Mouse (Mus musculus) forebrain, embryonic 10.5 days (tissue): ENCODE data around the gene Tjp3. TPM values are rescaled to one million over a fixed set of nuclear protein-coding genes. Genes with fewer than 3 reads are reported as not detected.

Experiments
- DNase-seq: peaks from one replicate; pipeline ENCODE4 v3.0.0-alpha.2; 2017; ENCODE audit warnings: low spot score; ENCODE audit errors: extremely low spot score
- H3K27ac ChIP-seq: fragments of 300-500 bp; sonication (generic); 2 replicates; pipeline ENCODE4 v1.5.1; 2016; ENCODE audit warnings: mild to moderate bottlenecking
- H3K27me3 ChIP-seq: fragments of 300-500 bp; sonication (generic); 2 replicates; pipeline ENCODE4 v1.6.1; 2016; ENCODE audit warnings: mild to moderate bottlenecking; ENCODE audit not compliant: poor library complexity, severe bottlenecking
- H3K36me3 ChIP-seq: fragments of 300-500 bp; sonication (generic); replicated peaks from 2 replicates; pipeline ENCODE4 v1.6.1; 2016; ENCODE audit warnings: mild to moderate bottlenecking, moderate library complexity
- H3K4me1 ChIP-seq: fragments of 300-500 bp; sonication (generic); 2 replicates; pipeline ENCODE4 v1.6.1; 2016
- H3K4me3 ChIP-seq: fragments of 300-500 bp; sonication (generic); 2 replicates; pipeline ENCODE4 v1.5.1; 2016; ENCODE audit warnings: mild to moderate bottlenecking, moderate library complexity
- H3K9me3 ChIP-seq: fragments of 300-500 bp; sonication (generic); 2 replicates; pipeline ENCODE4 v1.6.1; 2016; ENCODE audit warnings: mild to moderate bottlenecking, moderate library complexity
- WGBS: fragments of 180-500 bp; shearing (Covaris S2); methylation state at CpG from one replicate; pipeline ENCODE4 v1.1.7; 2016; 5-methylcytosine and 5-hydroxymethylcytosine counted together
- polyA plus RNA-seq: library from polyadenylated mRNA; unstranded; fragments of >200 nt; fragmentation: Nextera tagmentation; extraction: Ambion mirVana; gene quantifications from 2 replicates; pipeline ENCODE4 v1.2.1, GENCODE M21; 2016

Tjp3 gene
- polyA plus RNA-seq, 1 experiment from 2014 or later: 8.8 TPM

- no peaks in the 10 kb centered on the region for H3K9me3 ChIP-seq
- peaks cover 50% of the 10 kb centered on the region for H3K4me1 ChIP-seq
- no peak overlapping the region for H3K4me3 ChIP-seq
- no peak overlapping the region for H3K27ac ChIP-seq
- 93% methylated on average over 16 of the region's 16 CpGs for WGBS
- peaks cover 82% of the 10 kb centered on the region for H3K36me3 ChIP-seq
- DNase-seq: no peak
- 0 out of 2 replicates have a peak, but pooled peaks cover 8% of the 10 kb centered on the region for H3K27me3 ChIP-seq
Observed at GRCm38 (mm10) chr10:81315587-81315986, 24.2 kb upstream of the Tjp3 start.

GRCm38 (mm10) chr10:81314201-81314600 lies 22.8 kb upstream of the Tjp3 start:
- Histone ChIP-seq H3K27me3 (0 out of 2 replicates have a peak, but pooled peaks cover 8% of the 10 kb centered on the region), H3K9me3 (no peaks in the 10 kb centered on the region), H3K36me3 (peaks cover 96% of the 10 kb centered on the region), H3K27ac (no peak overlapping the region), H3K4me3 (no peak overlapping the region), H3K4me1 (peaks cover 42% of the 10 kb centered on the region)
- DNase-seq: no peak
- WGBS: 82% methylated on average over 7 of the region's 7 CpGs

GRCm38 (mm10) chr10:81313581-81313980 lies 22.2 kb upstream of the Tjp3 start:
- H3K27me3 ChIP-seq: 0 out of 2 replicates have a peak, but pooled peaks cover 8% of the 10 kb centered on the region
- no peak overlapping the region for H3K27ac ChIP-seq
- H3K9me3 ChIP-seq: no peaks in the 10 kb centered on the region
- 92% methylated on average over 13 of the region's 13 CpGs for WGBS
- no peak overlapping the region for H3K4me3 ChIP-seq
- DNase-seq: no peak
- peaks cover 99% of the 10 kb centered on the region for H3K36me3 ChIP-seq
- H3K4me1 ChIP-seq: peaks cover 36% of the 10 kb centered on the region

- no peak overlapping the region for H3K4me3 ChIP-seq
- H3K27me3 ChIP-seq: no peaks in the 10 kb centered on the region
- DNase-seq: no peak
- H3K27ac ChIP-seq: no peak overlapping the region
- no peaks in the 10 kb centered on the region for H3K9me3 ChIP-seq
- H3K4me1 ChIP-seq: peaks cover 8% of the 10 kb centered on the region
- WGBS: 97% methylated on average over 5 of the region's 5 CpGs
- peaks cover 98% of the 10 kb centered on the region for H3K36me3 ChIP-seq
Observed at GRCm38 (mm10) chr10:81309571-81309970, 18.2 kb upstream of the Tjp3 start.

DNA sequence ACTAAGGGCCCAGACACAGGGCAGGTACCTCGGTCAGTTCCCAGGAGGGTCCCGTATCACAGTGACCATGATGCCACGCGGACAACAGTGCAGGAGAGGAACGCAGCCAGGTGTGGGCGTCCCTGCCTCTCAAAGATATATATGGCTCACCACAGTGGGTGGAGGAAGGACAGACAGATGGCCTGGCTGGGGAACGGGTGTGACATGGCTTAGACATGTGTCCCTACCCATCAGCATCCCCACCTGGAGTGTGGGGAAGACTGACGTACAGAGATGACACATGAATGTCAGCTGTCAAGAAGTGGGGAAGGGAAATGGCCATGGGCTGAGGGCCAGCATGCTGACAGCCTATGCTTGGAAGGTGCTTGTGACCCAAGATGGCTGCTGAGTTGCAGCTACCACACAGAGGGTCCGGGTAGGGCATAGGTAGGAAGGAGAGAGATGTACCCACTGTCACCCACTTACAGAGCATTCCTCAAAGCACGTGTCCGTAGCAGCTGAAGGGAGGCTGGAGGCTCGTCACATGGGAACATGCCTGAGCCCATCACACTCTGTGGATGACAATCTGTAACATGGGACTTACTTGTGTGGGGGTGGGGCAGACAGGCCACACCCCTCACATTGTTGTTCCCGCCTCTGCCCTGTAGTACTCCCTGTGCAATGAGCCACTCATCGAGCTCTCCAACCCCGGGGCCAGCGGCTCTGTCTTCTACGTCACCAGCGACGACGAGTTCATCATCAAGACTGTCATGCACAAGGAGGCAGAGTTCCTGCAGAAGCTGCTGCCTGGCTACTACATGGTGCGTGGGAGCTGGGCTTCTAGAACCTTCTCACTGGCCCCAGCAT lies 15.7 kb upstream of the Tjp3 start:
- DNase-seq: no peak
- Histone ChIP-seq H3K36me3 (peaks cover 84% of the 10 kb centered on the region), H3K27ac (no peak overlapping the region), H3K9me3 (no peaks in the 10 kb centered on the region), H3K4me3 (no peak overlapping the region), H3K4me1 (peaks cover 30% of the 10 kb centered on the region), H3K27me3 (no peaks in the 10 kb centered on the region)
- 96% methylated on average over 21 of the region's 21 CpGs for WGBS

GRCm38 (mm10) chr10:81306173-81306668 lies 14.8 kb upstream of the Tjp3 start:
- no peaks in the 10 kb centered on the region for H3K9me3 ChIP-seq
- no peaks in the 10 kb centered on the region for H3K27me3 ChIP-seq
- peaks cover 79% of the 10 kb centered on the region for H3K36me3 ChIP-seq
- WGBS: 93% methylated on average over 12 of the region's 12 CpGs
- no peak overlapping the region for H3K4me3 ChIP-seq
- peaks cover 37% of the 10 kb centered on the region for H3K4me1 ChIP-seq
- H3K27ac ChIP-seq: no peak overlapping the region
- no peak for DNase-seq

GRCm38 (mm10) chr10:81305663-81306062 lies 14.3 kb upstream of the Tjp3 start:
- 94% methylated on average over 14 of the region's 14 CpGs for WGBS
- H3K27me3 ChIP-seq: no peaks in the 10 kb centered on the region
- peaks cover 43% of the 10 kb centered on the region for H3K4me1 ChIP-seq
- no peak overlapping the region for H3K27ac ChIP-seq
- H3K36me3 ChIP-seq: peaks cover 73% of the 10 kb centered on the region
- H3K4me3 ChIP-seq: no peak overlapping the region
- H3K9me3 ChIP-seq: no peaks in the 10 kb centered on the region
- DNase-seq: no peak

DNA sequence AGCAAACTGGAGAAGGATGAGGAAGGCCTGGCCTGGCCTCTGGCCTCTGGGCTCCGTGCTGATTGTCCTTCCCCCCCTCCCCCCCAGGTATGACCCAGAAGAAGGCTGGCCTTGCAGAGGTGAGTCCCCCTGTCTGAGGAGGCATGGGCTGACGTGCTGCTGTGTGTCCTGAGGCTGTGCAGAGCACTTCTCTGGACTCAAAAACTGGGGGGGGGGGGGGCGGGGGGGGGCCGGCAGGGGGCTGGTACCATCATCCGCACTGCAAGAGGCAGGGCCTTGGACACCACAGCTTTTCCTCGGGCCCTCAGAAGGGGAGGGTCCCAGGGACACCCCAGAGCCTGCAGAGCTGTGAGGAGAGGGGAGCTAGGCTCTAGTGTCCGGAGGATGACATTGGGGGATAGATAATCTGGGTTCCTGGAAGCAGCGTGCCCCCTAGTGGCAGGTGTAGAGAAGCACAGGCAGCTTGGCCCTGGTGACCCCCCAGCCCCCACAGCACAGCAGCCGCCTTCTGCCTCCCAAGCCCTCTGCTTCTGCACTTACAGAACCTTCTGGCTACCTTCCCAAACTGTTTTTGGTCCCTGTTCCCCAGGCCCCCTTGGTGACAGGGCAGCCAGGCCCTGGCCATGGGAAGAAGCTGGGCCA lies 13.3 kb upstream of the Tjp3 start:
- Histone ChIP-seq H3K4me3 (no peak overlapping the region), H3K36me3 (peaks cover 64% of the 10 kb centered on the region), H3K27ac (peak overlapping the region; percentile 44; the same call in 1 of the 2 replicates), H3K9me3 (no peaks in the 10 kb centered on the region), H3K27me3 (no peaks in the 10 kb centered on the region), H3K4me1 (peaks cover 52% of the 10 kb centered on the region)
- 27% methylated on average over 8 of the region's 9 CpGs for WGBS
- peak; percentile 57 for DNase-seq

DNA sequence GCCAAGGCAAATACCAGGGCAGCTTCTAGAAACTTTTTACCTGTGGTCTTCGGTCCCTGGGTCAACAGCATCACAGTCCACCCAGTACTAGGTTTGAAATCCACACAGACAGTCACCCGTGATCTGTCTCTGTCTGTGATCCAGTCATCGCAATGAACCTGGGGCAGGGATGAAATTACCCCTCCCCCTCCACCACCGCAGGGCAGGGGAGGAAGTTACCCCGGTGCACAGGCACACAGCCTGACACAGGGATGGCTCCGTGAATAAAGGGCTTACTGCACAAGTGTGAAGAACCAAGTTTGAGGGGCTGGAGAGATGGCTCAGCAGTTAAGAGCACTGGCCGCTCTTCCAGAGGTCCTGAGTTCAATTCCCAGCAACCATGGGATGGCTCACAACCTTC lies 12.4 kb upstream of the Tjp3 start:
- H3K4me3 ChIP-seq: peak overlapping the region; percentile 2; the same call in 1 of the 2 replicates
- WGBS: 84% methylated on average over 7 of the region's 7 CpGs
- H3K4me1 ChIP-seq: peaks cover 57% of the 10 kb centered on the region

DNA sequence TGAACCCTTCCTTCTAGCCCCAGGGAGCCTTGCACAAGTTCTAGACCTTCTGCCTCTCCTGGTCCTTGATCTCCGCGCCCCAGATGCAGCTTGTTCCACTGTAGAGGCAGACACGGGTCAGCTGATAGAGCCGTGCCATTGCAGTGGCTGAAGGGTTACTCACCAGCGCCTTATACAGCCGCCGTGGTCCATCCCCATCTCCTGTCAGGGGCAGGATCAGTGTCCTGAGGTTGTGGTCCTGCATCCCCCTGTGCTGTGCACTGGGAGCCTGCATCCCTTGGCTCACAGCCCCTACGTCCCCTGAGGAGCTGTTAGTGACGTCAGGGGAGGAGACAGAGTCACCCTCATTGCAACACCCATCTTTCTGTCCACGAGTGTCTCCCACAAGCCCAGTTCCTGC lies 11.9 kb upstream of the Tjp3 start:
- Histone ChIP-seq H3K27me3 (no peaks in the 10 kb centered on the region), H3K36me3 (peaks cover 54% of the 10 kb centered on the region), H3K9me3 (no peaks in the 10 kb centered on the region), H3K4me3 (peak overlapping the region; percentile 2; the same call in 1 of the 2 replicates), H3K4me1 (peaks cover 60% of the 10 kb centered on the region), H3K27ac (peak overlapping the region; percentile 53; the same call in 1 of the 2 replicates)
- WGBS: 84% methylated on average over 10 of the region's 10 CpGs
- DNase-seq: no peak

More for the DNA sequence above, 12.4 kb upstream of the Tjp3 start:
- no peaks in the 10 kb centered on the region for H3K27me3 ChIP-seq
- H3K27ac ChIP-seq: 0 out of 2 replicates have a peak overlapping the region, but pooled peaks have one; percentile 53
- peaks cover 54% of the 10 kb centered on the region for H3K36me3 ChIP-seq
- DNase-seq: no peak
- H3K9me3 ChIP-seq: no peaks in the 10 kb centered on the region

DNA sequence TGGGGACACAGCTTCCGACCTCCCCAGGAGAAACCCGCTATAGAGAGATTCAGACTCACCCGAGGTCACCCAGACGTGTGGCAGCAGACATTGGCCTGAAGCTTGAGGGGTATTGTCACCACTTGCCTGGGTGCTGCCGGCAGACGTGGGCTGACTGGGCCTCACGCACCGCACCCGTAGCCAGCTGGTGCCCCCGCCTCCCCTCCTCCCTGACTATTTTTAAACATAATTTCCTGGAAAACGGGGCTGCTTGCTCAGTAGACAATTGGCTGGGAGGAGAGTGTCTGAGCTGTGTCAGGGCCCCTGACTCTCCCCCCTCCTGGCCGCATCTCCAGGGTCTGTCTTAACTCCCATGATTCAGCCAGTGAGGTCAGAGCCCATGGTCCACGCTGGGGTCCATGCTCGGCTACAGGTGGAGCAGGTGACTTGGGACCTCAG lies 11.4 kb upstream of the Tjp3 start:
- 84% methylated on average over 14 of the region's 14 CpGs for WGBS
- Histone ChIP-seq H3K4me3 (peak overlapping the region; percentile 6; the same call in 1 of the 2 replicates), H3K36me3 (peaks cover 53% of the 10 kb centered on the region)

GRCm38 (mm10) chr10:81302288-81302687 lies 10.9 kb upstream of the Tjp3 start:
- Histone ChIP-seq H3K4me3 (peak overlapping the region; percentile 6; the same call in 1 of the 2 replicates), H3K9me3 (no peaks in the 10 kb centered on the region), H3K27ac (peak overlapping the region; percentile 20), H3K36me3 (peaks cover 48% of the 10 kb centered on the region), H3K27me3 (no peaks in the 10 kb centered on the region), H3K4me1 (peaks cover 70% of the 10 kb centered on the region)
- 75% methylated on average over 4 of the region's 4 CpGs for WGBS
- no peak for DNase-seq

More for the DNA sequence above, 11.4 kb upstream of the Tjp3 start:
- no peak for DNase-seq
- H3K9me3 ChIP-seq: no peaks in the 10 kb centered on the region
- peaks cover 65% of the 10 kb centered on the region for H3K4me1 ChIP-seq
- no peaks in the 10 kb centered on the region for H3K27me3 ChIP-seq
- peak overlapping the region; percentile 53 for H3K27ac ChIP-seq
